Mouse (Mus musculus) thymus, postnatal 36 days (tissue): ENCODE measurements at regions not wholly inside any gene's neighbourhood (a gene's known extent, or its start where the extent isn't known, plus 50 kb on each side); places are given as distances from the start of the nearest gene placed in this dataset.

Experiments used
- DNase-seq, 2 experiments: peaks; one replicate each; pipeline ENCODE4 v3.0.0; 2022; ENCODE audit warnings: mixed read lengths in 2 of 2

- DNase-seq, result no peak
These were observed 71.1 kb upstream of the Dph5 start for GRCm38 (mm10) chr3:115816328-115817160.

- DNase-seq, result no peak
These were observed 69.9 kb upstream of the Dph5 start for GRCm38 (mm10) chr3:115817771-115818170.

DNA sequence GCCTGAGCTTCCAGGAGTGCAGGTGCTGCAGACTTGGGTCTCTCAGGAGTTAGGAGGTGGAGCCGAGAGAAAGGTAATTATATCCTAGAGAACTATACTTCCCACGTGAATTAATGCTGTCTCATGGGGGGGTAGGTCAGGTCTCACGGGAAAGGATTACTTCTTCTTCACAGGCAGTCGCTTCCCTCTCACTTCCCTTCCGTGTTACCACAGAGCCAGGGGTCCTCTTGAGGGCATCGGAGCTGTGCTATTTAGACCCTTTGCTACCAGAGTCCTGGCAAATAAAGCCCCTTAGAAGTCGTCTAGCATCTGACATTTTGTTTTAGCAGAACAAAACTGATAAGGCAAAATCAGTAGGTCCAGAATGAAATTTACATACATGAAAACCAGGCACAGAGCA is 68.9 kb upstream of the Dph5 start:
- no peak for DNase-seq

DNA sequence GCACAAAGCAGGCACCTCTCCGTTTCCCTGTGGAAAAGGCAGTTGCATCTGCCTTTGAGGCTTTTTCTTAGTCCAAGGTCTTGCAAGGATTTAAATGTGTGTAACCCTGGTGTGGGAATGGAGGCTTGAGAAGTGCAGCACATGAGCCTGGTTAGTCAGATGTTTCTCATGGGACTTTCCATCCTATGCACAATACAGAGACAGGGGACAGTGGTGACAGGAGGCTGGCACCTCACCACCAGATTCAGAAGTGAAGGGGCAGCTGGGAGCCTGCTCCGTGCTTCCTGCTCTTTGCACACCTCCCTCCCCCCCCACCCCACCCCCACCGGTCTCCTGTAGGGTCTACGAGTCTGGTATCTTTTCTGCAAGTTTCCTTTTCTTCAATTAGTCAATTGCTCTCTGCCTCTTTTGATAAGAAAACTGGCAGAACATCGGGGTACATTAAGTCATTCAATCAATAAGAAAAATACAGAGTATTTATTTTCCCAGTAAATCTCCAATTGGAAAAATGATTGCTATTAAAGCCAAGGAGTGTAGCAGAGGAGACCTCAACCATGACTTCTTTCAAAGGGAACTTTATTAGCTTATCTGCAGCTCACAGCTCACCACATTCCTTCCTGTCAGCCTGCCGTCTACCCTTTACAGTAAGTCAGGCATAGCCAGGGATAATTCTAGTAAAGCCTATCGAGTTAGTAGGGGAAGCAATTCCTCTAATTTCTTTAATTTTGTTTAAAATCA is 68.1 kb upstream of the Dph5 start:
- DNase-seq, result peak in 1 of 2 experiments; percentile 22

- DNase-seq, result no peak
These were observed 67.5 kb upstream of the Dph5 start for GRCm38 (mm10) chr3:115820139-115820481.

- no peak for DNase-seq
These were observed 66.0 kb upstream of the Dph5 start for GRCm38 (mm10) chr3:115821627-115822026.

- DNase-seq, result no peak
These were observed 65.1 kb upstream of the Dph5 start for GRCm38 (mm10) chr3:115822491-115822890.

DNA sequence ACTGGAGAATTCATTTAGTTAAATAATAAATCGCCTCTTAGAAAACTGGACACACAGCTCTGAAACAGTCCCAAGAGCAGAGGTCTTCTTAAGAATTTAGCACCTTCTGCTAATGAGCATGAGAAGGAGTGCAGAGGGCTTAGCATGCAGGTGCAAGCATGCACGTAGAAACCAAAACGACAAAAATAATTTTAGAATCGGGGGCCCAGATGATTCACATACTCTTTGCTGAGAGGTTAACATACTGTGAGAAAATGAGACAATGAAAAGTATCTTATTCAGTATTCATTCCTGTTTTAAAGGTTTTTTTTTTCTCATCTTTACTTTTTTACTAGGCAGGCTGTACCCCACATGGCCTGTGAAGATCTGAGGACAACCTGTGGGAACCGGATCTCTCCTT is 63.9 kb upstream of the Dph5 start:
- no peak for DNase-seq

- DNase-seq, result no peak
These were observed 62.8 kb upstream of the Dph5 start for GRCm38 (mm10) chr3:115824792-115825191.

- DNase-seq, result no peak
These were observed 52.3 kb upstream of the Dph5 start for GRCm38 (mm10) chr3:115835381-115835780.

- no peak for DNase-seq
These were observed 49.9 kb upstream of the Dph5 start for GRCm38 (mm10) chr3:115837617-115838216.
